Mouse (Mus musculus) frontal cortex, postnatal 25 days (tissue): ENCODE results near the gene Polr2i.
"Not testable (repeated sequence)": the region's sequence is repeated elsewhere in the genome, so short reads cannot be mapped to it uniquely, and the experiment has no call there.

ENCODE experiments used
- DNase-seq, 2 experiments: peaks; one replicate each; pipeline ENCODE4 v3.0.0; 2022; ENCODE audit warnings: low spot score in 2 of 2

Polr2i gene

DNA sequence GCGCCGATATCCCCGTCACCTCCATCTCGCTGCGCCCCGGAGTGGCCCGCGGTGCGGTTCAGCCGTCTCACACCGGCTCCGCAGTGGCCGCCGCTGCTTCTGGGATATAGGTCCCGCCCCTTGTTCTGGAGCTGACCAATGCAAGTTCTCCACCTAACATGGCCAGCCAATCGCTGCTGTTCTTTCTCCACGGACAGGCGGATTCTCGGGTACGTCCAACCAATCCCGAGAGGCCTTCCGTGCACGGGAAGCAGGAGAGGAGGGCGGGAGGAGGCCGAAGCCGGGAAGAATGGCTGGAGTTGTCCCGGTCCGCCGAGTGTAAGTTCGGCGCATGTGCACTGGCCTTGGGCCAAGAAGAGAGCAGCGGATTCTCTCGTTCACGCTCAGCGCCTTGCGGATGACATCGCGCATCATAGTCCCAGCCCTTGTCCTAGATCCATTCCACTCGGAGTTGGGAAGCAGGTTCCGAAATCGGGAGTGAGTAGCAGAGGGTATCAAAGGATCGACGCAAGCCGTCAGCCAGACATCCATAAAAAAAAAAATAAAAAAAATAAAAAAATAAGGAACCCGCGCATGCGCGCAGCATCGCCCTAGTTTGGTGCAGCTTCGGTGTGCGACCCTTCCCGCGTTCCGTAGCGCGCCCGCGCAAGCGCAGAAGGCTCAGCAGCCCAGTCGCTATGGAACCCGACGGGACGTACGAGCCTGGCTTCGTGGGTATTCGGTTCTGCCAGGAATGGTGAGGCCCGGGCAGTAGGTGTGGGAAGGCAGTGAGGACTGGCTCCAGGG is at the start of gene Polr2i, which contains the start of gene Tbcb:
TSS of gene Polr2i (plus strand) at position 280 of the 786 bp plus-strand sequence.
TSS of gene Tbcb (minus strand) at position 604 of the 786 bp plus-strand sequence.
- DNase-seq: peak; percentile 96 to 98

- DNase-seq: not testable (repeated sequence)
Observed at GRCm38 (mm10) chr7:30183189-30183588, 48.6 kb upstream of the Polr2i start.

- no peak for DNase-seq
Observed at GRCm38 (mm10) chr7:30183879-30184289, 47.9 kb upstream of the Polr2i start, which contains the start of gene Cox7a1. Cox7a1 (plus strand) TSS chr7:30184144.

DNA sequence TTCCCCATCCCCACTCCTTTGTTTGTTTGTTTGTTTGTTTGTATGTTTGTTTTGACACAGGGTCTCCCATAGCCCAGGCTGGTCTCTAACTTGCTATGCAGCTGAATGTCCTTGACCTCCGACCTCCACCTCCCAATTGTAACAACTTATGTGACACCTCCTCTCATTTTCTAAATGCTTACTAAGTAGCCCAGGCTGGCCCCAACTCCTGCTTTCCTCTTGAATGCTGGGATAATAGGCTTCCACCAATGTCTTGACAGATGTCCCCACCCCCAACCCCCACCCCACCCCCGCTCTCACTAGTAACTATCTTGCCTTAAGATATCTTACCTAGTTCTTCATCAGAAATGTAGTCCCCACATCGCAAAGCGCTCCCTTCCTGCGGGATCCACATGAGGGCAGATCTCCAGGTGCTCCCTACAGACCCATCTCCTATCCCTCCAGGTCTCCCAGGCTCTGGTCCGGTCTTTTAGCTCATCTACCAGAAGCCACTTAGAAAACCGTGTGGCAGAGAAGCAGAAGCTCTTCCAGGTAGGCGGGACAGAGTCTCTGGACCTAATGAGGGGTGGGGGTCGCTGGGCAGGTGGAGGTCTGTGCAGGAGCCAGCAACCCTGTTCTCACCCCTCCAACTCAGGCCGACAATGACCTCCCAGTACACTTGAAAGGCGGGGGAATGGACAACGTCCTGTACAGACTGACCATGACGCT is 47.0 kb upstream of the Polr2i start:
- DNase-seq: no peak

- DNase-seq: no peak
Observed at GRCm38 (mm10) chr7:30188344-30189115, 43.2 kb upstream of the Polr2i start.

GRCm38 (mm10) chr7:30189116-30189491 is 42.6 kb upstream of the Polr2i start:
- no peak for DNase-seq

DNA sequence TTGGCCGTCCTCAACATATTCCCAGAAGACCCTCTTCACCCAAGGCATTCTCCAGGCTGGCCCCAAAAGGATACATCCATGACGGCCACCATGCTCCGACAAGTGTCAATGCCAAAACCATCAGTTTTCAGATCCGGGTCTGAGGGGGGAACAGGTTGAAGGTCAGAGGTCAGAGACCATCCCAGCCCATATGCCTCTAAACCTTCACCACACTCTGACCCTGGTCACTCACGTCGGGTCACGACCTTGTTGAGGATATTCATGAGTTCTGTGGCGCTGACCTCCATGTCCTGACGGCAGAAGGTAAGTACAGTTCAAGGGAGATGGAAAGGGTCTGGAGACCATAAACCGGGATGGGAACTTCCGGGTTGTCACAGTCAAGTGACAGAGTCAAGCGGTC is 39.7 kb upstream of the Polr2i start:
- DNase-seq: no peak

DNA sequence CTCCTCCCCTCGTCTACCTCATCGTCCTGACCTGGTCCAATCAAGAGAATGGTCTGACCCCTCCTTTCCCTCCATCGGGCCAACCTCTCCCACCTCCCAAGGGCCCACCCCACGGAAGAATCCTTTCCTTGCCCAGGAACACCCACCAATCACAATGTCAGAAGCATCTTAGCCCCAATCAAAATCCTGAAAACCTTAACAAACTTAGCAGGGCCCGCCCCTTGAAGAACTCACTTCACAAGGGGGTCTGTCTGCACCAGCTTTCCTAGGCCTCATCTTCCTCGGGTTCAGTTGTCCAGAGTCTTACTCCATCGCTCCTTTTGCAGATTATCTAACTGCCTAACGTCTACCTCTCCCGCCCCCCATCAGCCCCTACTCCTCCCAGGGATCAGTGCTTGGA is 38.7 kb upstream of the Polr2i start:
- DNase-seq: no peak

DNA sequence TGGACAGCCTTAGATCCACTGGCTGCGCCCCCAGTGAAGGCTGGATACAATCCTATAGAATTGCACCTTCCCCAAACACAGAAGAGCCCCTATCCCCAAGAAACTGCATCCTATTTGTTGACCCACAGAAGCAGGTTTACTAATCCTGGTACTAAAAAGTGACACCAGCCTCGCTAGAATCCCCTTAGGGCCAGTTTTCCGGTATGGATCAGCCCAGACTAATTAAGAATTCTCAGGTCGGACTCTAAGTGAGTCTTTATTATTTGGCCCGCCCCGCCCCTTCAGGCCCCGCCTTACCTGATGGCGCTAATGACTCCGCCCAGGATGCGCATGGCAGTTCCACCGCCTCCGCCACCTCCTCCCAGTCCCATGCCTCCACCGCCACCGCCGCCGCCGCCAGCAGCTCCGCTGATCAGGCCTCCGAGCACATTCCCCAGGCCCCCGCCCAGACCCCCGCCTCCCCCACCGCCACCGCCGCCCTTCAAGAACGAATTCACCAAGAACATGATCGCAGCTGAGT is 38.1 kb upstream of the Polr2i start:
- DNase-seq: peak in 1 of 2 experiments; percentile 42

DNA sequence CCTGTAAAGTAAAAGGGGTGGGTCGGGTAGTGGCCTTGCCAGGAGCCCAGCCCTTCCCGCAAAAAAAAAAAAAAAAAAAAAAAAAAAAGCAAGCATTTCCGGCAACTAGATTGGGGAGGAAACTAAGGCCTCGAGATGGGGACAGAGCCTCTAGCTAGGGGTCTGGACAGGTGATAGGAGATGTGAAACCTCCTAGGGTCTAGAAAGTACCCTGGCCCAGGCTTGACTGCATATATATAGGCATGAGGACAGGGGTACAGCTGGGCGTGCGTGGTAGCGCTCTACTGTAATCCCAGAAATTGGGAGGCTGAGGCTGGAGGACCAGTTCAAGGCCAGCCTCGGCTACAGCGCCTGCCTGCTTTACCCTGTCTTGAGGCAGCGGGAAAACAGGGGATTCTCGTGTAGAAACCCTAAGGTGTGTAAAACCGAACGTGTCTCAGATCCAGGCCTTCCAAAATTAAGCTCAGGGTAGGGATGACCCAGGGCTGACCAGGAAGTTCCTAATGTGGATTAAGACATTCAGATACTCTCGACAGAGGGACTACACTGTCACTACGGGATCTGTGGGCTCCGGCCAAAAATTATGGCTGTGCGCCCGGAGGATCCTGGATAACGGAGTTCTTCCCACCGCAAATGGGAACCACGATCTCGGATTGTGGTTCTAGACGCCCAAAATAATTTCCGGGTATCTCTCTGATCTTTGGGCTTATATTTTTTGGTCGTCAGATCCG is 37.5 kb upstream of the Polr2i start:
- DNase-seq: no peak

DNA sequence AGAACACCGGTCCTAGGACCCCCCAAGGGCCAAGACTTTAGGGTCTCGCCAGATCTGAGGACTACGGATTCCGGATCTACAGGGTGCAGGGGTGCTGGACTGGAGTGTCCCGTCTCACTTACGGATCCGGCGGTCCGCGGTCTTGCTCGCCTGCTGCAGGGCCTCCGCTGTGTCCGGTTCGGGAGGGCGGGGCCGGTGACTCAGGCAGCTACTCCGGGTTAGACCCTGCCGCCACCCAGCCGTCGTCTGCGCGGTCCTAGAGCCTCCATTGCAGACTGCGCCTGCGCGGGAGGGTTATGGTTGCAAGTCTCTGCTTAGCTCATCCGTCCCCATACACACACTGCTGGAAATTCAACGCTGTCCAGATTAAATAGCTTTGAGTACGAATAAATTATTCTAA is 36.9 kb upstream of the Polr2i start:
- DNase-seq: peak; percentile 83 to 92

GRCm38 (mm10) chr7:30195461-30195860 is 36.3 kb upstream of the Polr2i start:
- no peak for DNase-seq

DNA sequence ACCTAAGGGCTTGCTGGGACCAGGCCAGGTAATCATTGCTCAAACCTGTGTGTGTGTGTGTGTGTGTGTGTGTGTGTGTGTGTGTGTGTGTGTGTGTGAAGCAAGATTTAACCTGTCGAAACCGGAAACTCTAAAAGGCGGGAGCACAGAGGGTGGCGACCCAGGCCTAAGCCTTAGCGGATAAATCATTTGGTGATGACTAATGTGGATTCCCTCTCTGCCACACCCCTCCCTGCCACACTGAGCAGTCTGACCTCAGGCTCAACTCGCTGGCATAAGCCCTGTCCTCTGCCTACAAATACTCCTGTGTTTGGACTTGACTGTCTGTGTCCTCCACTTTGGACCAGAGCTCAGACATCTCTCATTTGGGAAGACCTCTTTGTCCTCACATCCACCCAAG is 35.6 kb upstream of the Polr2i start:
- no peak for DNase-seq

DNA sequence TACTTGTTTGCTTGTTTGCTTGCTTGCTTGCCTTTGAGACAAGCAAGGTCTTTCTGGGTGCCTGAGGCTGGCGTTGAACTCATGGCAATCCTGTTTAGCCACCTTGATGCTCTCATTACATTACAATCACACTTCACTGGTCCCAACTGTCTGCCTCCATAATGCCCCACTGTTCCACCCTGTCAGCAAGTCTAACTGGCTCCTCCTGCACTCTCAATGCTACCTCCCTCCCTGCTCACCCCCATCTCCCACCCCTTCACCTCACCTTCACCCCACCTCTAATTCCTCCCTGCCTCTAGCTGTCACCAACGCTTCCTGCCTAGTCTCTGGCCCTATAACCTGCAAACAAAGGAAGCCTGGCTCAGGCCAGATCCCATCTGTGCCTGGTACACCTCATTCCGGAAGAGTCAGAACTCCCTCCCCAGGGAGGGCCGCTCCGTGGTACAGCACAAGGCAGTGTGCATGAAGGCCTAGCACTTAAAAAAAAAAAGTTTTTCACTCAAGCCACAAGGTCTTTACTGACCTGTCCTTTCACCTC is 34.1 kb upstream of the Polr2i start:
- no peak for DNase-seq

DNA sequence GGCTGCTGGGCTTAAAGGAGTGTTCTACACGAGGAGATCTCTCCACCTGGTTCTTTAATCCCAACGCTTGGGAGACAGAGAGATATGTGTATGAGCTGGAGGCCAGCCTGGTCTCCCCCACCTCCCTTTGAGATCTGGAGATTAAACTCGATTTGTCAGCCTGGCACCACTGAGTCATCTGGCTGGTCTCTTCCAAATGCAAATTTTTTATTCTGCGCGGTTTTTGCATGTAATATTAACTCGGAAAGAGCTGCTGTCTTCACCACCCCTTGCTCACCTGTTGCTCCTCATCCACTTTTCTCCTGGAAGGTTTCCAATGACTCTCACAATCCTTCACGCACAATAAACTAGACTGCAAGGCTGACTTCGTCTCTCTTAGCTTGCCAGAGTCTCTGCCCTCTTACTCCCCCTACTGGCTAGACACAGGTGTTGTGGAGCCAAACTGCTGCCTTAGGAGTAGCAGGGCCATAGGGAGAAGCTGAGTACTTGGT is 33.2 kb upstream of the Polr2i start, which contains the start of gene Capns1:
TSS of gene Capns1 (minus strand) at position 331 of the 491 bp plus-strand sequence.
- peak in 1 of 2 experiments; percentile 47 for DNase-seq

DNA sequence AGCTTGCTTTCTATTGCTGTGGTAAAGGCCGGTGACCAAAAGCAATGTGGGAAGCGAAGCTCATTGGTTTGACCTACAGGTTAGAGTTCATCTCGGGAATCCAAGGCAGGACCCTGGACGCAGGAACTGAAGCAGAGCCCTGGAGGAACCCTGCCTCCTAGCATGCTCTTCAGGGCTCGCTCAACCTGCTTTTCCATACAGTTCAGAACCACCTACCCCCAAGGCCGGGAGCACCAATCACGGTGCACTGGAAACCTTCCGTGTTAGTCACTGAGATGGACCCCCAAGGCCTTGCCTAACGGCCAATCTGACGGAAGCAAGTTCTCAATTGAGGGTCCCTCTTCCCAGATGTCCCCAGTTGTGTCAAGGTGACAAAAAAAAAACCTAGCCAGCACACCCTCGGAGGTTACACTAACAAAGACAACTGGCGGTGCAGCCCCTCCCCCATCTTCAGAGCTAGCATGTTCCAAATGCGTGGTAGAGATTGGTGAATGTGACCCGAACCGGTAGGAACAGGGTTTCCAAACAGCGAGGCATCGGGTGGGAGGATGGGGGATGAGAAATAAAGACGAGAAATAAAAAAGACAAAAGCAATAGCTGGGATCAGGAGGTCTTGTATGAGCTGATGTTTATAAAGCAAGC is 32.1 kb upstream of the Polr2i start:
- no peak for DNase-seq

- no peak for DNase-seq
Observed at GRCm38 (mm10) chr7:30200200-30200599, 31.5 kb upstream of the Polr2i start.

- DNase-seq: not testable (repeated sequence)
Observed at GRCm38 (mm10) chr7:30200661-30201060, 31.1 kb upstream of the Polr2i start.

DNA sequence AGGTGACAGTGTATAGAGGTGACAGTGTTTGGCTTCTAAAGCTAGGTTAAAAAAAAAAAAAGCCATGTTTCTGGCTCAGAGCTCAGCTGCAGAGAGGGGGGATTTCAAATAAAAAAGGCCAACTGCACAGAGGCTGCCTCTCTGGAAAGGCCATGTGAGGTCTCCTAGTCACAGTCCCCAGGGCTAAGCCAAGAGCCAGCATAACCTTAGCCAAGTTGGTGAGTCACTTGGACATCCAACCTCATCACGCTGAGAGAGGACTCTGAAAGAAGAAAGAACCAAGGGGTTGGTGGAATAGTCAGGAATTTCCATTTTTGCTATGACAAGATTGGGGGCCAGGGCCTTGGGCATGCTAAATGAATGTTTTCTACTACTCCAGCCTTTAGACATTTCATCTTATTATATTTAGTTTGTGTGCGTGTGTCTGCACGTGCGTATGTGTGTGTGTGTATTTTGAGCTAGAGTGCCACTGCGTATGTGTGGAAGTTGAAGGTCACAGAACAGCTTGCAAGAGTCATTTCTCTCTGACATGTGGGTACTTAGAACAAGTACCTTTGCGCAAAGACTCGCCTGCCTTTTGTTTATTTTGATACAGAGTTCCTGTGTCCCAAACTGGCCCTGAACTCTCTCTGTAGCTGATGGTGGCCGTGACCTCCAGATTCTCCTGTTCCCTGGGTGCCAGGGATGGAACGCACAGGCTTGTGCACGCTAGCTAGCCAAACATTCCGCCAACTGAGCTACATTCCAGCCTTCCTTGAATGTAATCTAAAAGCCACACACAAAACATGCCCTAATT is 28.7 kb upstream of the Polr2i start:
- DNase-seq: no peak
